Mouse (Mus musculus) ovary, adult 10 weeks (tissue): ENCODE results near the gene Lcmt1. TPM values are rescaled to one million over a fixed set of nuclear protein-coding genes. Genes with fewer than 3 reads are reported as not detected.

ENCODE experiments used
- polyA plus RNA-seq: library from polyadenylated mRNA; stranded (reverse); fragments of 350-450 nt; fragmentation: Illumina TruSeq; extraction: RNeasy Lipid Tissue Mini Kit (QIAGEN cat#74804); gene quantifications from one replicate; pipeline ENCODE4 v1.2.3, GENCODE M21; 2014

Lcmt1 gene
- 65.4 TPM for polyA plus RNA-seq

GRCm38 (mm10) chr7:123369759-123370481 is at the start of gene Lcmt1, which contains the start of gene Arhgap17:
Gene Lcmt1, plus strand, starts transcription at chr7:123369784.
Gene Arhgap17, minus strand, starts transcription at chr7:123369915.

GRCm38 (mm10) chr7:123462070-123462501 is 92.5 kb downstream of the Lcmt1 start, which contains the start of gene Aqp8:
Gene Aqp8, plus strand, starts transcription at chr7:123462291.

Other genes starting within 250 kb of the Lcmt1 start
- gene Tnrc6a, start 245.9 kb upstream of the Lcmt1 start, polyA plus RNA-seq = 82.5 TPM
- not detected for gene Slc5a11, start 155.0 kb upstream of the Lcmt1 start, polyA plus RNA-seq
- 31.8 TPM for gene Arhgap17, start 131 bp downstream of the Lcmt1 start, polyA plus RNA-seq
- gene Aqp8, start 92.5 kb downstream of the Lcmt1 start, polyA plus RNA-seq = 0.31 TPM
- gene Zkscan2, start 130.7 kb downstream of the Lcmt1 start, polyA plus RNA-seq = 2.6 TPM